Mouse (Mus musculus): ENCODE measurements around the gene Qk. TPM values are rescaled to one million over a fixed set of nuclear protein-coding genes. Genes with fewer than 3 reads are reported as not detected.

Qk gene
- total RNA-seq (2012; rRNA removed) (58.4 and 61.5 TPM in 2 replicates), polyA plus RNA-seq (2012; ENCODE audit: insufficient read depth in 1 of 2, insufficient read length in 2 of 2, low read depth in 1 of 2, low replicate concordance in 2 of 2, missing spikeins in 1 of 2) (1,000 to 10,000 TPM in 1 of 2 experiments, 100 to 1,000 TPM in 1; 128 to 1,938 TPM)

DNA sequence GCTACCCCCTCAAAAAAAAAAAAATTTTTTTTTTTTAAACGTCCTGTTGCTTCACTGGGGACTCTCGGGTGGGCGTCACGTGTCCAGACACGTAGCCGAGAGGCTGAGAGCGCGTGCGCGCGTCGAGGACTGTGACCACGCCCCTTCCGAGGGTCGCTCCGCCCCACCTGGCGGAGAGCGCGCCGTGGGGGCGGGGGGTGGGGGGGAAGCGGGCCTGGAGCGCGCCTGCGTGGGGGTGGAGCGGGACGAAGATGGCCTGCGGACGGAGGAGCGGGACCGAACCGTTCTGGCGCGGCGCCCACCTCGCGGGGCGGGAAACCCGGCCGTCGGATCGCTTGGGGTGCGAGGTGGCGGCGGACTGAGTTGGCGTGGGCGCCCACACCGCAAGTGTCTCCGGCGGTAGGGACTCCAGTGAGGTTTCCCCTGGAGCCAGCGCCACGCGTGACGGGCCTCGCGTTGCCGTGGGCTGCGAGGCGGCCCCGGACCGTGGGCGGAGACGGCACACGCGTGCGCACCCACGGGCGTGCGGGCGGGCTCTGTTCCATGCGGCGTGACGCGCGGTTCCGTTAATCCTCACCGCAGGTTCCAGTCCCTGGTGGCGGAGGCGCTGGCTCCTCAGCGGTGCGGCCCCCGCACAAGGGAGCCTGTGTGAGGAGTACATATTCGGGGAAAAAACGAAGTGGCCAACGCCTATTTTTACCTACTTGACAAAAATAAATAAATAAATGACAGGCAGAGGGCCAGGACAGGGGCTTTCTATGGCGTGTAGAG lies at the start of gene Qk:
Qk (minus strand) TSS at position 170 of the 771 bp plus-strand sequence.
- Histone ChIP-seq H3K9me3 (replicated peaks; ENCODE audit: insufficient read depth, low read length) (no peaks in the 10 kb centered on the region), H3K36me3 (ENCODE audit: control insufficient read depth in 1 of 2, insufficient read depth in 2 of 2, low read length in 2 of 2) (peaks cover 0 to 11% of the 10 kb centered on the region in 2 experiments; a peak in 3 of 4 replicates), H3K4me3 (ENCODE audit: control insufficient read depth in 1 of 2, insufficient read depth in 1 of 2, low read depth in 2 of 2, low read length in 2 of 2) (peak within 1 kb of the TSS; percentile 82 to 92), H3K79me2 (ENCODE audit: control insufficient read depth, insufficient read depth, low read length, poor library complexity) (peaks cover 32% of the 10 kb centered on the region), H3K27me3 (ENCODE audit: control insufficient read depth in 1 of 2, insufficient read depth in 2 of 2, low read length in 2 of 2) (no peaks in the 10 kb centered on the region), H3K27ac (ENCODE audit: control insufficient read depth, low read depth, low read length) (peak within 1 kb of the TSS; percentile 98), H3K9ac (ENCODE audit: control insufficient read depth, low read depth, low read length, poor library complexity, severe bottlenecking) (peak within 1 kb of the TSS; percentile 91), H3K4me1 (ENCODE audit: control insufficient read depth in 1 of 2, insufficient read depth in 2 of 2, low read length in 2 of 2) (peaks cover 0 to 2% of the 10 kb centered on the region in 2 experiments; a peak in 2 of 4 replicates)
- peak; percentile 90 for DNase-seq (ENCODE audit: low read depth, low spot score)
- no peak for TF ChIP-seq EP300 (IDR thresholded peaks at IDR 0.05; ENCODE audit: low read depth in 1 of 2, low read length in 2 of 2)
- no peak for TF ChIP-seq TAL1 (IDR thresholded peaks at IDR 0.05; ENCODE audit: low read length)
- peak; percentile 69 for TF ChIP-seq HCFC1 (IDR thresholded peaks at IDR 0.05; ENCODE audit: low read depth, low read length)
- TF ChIP-seq TCF12 (IDR thresholded peaks at IDR 0.05; ENCODE audit: low read depth, low read length) = peak; percentile 3; the same call in 1 of the 2 replicates
- TF ChIP-seq MAFK (IDR thresholded peaks at IDR 0.05; ENCODE audit: borderline replicate concordance, low read depth, low read length) = no peak
- no peak for TF ChIP-seq ELF1 (IDR thresholded peaks at IDR 0.05; ENCODE audit: low read depth, low read length)
- 0 out of 2 replicates have a peak, but pooled peaks have one; percentile 1 for TF ChIP-seq TBP (IDR thresholded peaks at IDR 0.05; ENCODE audit: low read depth, low read length)
- TF ChIP-seq NRF1 (IDR thresholded peaks at IDR 0.05; ENCODE audit: insufficient read depth, low read depth, low read length, poor library complexity, severe bottlenecking) = peak; percentile 80
- peak in 1 of 2 experiments; percentile 85; a peak in 2 of 4 replicates for TF ChIP-seq USF2 (IDR thresholded peaks at IDR 0.05; ENCODE audit: borderline replicate concordance in 1 of 2, insufficient read depth in 1 of 2, low read depth in 1 of 2, low read length in 2 of 2)
- no peak for TF ChIP-seq SMC3 (IDR thresholded peaks at IDR 0.05; ENCODE audit: low read depth, low read length)
- no peak for TF ChIP-seq MYB (IDR thresholded peaks at IDR 0.05; ENCODE audit: low read depth, low read length)
- no peak for TF ChIP-seq ZKSCAN1 (IDR thresholded peaks at IDR 0.05; ENCODE audit: low read depth, low read length)
- peak; percentile 97 for TF ChIP-seq USF1 (IDR thresholded peaks at IDR 0.05; ENCODE audit: low read depth, low read length)
- TF ChIP-seq CTCF (IDR thresholded peaks at IDR 0.05 in 2 of 3, conservative IDR thresholded peaks at IDR 0.05 in 1 of 3; ENCODE audit: control insufficient read depth in 1 of 3, insufficient read depth in 1 of 3, low read depth in 2 of 3, low read length in 3 of 3, poor library complexity in 1 of 3, severe bottlenecking in 1 of 3) = no peak
- TF ChIP-seq BHLHE40 (IDR thresholded peaks at IDR 0.05; ENCODE audit: borderline replicate concordance, low read depth, low read length) = peak; percentile 62; the same call in 1 of the 2 replicates
- 0 out of 2 replicates have a peak, but pooled peaks have one; percentile 6 for TF ChIP-seq RCOR1 (IDR thresholded peaks at IDR 0.05; ENCODE audit: low read depth, low read length)
- peak; percentile 40 to 72; a peak in 2 of 4 replicates for TF ChIP-seq POLR2A (IDR thresholded peaks at IDR 0.05; ENCODE audit: control insufficient read depth in 1 of 2, insufficient read depth in 1 of 2, low read depth in 1 of 2, low read length in 2 of 2, poor library complexity in 1 of 2)
- no peak for TF ChIP-seq GATA1 (IDR thresholded peaks at IDR 0.05; ENCODE audit: low read depth, low read length)
- TF ChIP-seq MYC (IDR thresholded peaks at IDR 0.05; ENCODE audit: low read depth, low read length) = peak; percentile 70; the same call in 1 of the 2 replicates
- no peak for TF ChIP-seq MEF2A (IDR thresholded peaks at IDR 0.05; ENCODE audit: extremely low read depth, insufficient replicate concordance, low read depth, low read length, poor library complexity, severe bottlenecking)
- peak; percentile 68 for TF ChIP-seq MXI1 (IDR thresholded peaks at IDR 0.05; ENCODE audit: low read depth, low read length)
- peak; percentile 38; the same call in 1 of the 2 replicates for TF ChIP-seq E2F4 (IDR thresholded peaks at IDR 0.05; ENCODE audit: borderline replicate concordance, low read depth, low read length)
- TF ChIP-seq ZC3H11A (IDR thresholded peaks at IDR 0.05; ENCODE audit: low read depth, low read length) = no peak
- no peak for TF ChIP-seq CHD2 (IDR thresholded peaks at IDR 0.05; ENCODE audit: low read length)
- TF ChIP-seq ZMIZ1 (IDR thresholded peaks at IDR 0.05; ENCODE audit: low read depth, low read length) = no peak
- TF ChIP-seq MAX (IDR thresholded peaks at IDR 0.05; ENCODE audit: low read length) = peak; percentile 86
- peak; percentile 36; the same call in 1 of the 2 replicates for TF ChIP-seq SIN3A (IDR thresholded peaks at IDR 0.05; ENCODE audit: low read length)
- TF ChIP-seq MAZ (IDR thresholded peaks at IDR 0.05; ENCODE audit: low read depth, low read length) = no peak; the same call in none of the 2 replicates
- TF ChIP-seq POLR2AphosphoS2 (IDR thresholded peaks at IDR 0.05; ENCODE audit: low read length) = no peak
- peak; percentile 81 for TF ChIP-seq ZNF384 (IDR thresholded peaks at IDR 0.05; ENCODE audit: low read depth, low read length)
- TF ChIP-seq NELFE (IDR thresholded peaks at IDR 0.05; ENCODE audit: low read depth, low read length) = peak; percentile 19; the same call in 1 of the 2 replicates
- TF ChIP-seq GABPA (IDR thresholded peaks at IDR 0.05; ENCODE audit: low read depth, low read length) = no peak

Measured in MEL (cell line).